Mouse (Mus musculus) telencephalon, adult 2 months (tissue): ENCODE measurements around the gene Rbm38.

ENCODE experiments used
- DNase-seq: peaks from one replicate; pipeline ENCODE4 v3.0.0-alpha.2; 2011; ENCODE audit warnings: low read depth, low spot score

The Rbm38 gene

DNA sequence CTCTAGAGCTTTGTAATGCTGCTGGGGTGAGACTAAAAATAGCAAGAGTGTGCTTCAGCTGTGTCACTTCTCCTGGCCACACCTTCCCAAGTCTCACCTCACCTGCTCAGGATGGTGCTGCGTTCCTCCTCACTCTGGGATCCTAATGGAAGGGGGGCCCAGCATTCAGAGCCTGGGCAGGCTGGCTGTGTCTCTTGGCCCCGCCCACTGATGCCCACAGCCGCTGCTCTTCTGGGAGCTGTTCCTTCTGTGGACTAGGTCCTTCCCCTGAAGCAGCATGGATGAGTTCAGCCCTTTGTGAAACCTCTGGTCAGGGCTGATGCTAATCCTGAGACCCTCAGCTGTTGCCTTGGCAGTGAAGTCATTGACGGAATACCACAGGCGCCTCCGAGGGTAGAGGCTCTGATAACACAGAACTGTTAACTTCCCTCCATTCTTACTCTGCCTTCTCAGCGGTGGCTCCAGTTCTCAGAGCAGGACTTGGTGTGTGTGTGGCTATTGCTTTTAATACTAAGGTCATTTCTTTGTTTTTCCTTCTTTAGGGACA, 5.5 kb upstream of the Rbm38 start:
- DNase-seq: no peak

DNA sequence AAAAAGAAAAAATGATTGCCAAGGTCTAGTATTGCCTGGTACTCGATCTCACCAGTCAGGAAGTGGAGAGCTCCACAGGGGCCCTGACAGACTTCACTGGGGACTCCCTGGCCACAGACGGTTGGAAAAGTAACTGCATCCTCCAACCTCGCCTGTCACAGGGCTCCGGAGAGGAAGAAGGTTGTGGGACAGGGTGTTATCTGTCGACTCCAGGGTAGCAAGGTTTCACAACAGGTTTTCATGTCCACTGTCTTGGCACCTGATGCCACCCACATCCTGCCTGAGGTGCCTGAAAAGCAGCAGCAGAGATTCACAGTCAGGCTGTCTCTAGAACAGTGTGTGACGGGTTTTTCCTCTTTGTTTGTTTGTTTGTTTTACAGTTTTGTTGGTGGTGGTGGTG, 2.4 kb upstream of the Rbm38 start:
- no peak for DNase-seq

DNA sequence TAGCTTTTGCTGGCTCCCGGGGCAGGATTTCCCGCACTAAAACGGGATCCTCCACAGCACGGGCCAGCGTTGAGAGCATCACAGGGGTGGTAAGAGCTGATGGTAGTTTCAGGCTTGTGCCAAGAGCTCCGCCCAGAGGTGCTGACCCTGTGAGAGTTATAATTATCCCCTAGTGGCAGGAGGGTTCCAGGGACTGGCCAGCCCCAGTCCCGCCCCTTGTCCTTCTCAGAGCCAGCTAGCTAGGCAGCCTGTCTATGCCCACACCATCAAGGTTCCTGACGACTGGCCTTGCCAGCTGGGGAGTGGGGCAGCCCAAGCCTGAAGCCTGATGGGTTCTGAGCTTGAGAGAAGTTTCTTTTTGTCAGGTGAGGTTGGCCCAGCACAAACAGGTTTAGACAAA, 1.7 kb upstream of the Rbm38 start:
- no peak for DNase-seq

DNA sequence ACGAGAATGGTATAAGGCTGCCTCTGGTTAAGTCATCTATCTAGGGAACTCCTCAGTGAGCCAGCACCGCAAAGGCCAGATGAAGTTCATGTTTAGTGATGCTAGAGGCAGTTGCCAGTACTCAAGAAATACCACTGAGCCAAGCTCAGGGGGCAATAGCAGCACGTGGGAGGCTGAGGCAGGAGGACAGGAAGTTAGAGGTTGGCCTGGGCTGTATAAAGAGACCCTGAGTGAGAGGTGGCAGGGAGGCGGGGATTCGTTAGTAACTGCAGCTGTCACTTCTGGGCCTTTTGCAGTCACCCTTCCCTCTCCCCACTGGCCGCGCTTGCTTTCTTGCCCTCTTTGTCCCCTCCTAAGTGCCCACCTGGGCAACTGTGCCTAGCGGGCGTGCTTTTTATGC, 976 bp upstream of the Rbm38 start:
- no peak for DNase-seq

DNA sequence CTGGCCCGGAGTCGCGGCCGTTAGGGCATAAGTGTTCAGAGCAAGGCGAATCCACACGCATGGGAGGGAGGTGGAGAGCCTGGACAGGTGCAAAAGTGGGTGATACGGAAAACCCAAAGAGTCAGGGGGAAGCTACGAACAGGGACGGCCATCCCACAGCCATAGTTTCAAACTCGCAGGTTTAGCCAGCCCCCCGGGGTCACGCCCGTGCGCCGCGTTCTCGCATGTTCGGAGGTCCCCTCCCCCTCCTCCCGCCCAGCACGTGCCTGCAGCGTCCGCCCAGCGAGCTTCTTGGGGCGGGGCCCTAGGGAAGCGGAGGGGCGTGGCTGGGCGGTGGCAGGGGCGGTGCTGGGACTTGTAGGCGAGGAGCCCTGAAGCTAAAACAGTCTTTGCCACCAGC, 508 bp upstream of the Rbm38 start:
- DNase-seq: peak; percentile 39

DNA sequence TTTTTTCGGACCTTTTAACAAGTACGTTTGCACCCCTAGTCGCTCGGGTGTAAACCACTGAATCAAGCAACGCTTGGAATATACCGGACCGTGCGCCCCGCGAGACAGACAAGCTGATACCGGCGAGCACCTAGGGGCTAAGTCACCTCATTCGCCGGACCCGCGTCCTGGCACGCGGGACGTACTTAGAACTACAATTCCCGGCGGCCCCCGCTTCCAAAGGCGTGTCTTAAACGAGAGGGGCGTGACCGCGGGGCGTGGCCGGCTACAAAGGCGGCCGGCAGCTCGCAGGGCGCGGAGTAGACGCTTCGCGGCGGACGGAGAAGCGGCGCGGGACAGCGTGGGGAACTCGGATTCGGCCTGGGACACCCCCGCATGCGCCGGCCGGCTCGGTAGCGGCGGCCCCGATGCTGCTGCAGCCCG, 1.3 kb downstream of the Rbm38 start:
- peak; percentile 70 for DNase-seq

DNA sequence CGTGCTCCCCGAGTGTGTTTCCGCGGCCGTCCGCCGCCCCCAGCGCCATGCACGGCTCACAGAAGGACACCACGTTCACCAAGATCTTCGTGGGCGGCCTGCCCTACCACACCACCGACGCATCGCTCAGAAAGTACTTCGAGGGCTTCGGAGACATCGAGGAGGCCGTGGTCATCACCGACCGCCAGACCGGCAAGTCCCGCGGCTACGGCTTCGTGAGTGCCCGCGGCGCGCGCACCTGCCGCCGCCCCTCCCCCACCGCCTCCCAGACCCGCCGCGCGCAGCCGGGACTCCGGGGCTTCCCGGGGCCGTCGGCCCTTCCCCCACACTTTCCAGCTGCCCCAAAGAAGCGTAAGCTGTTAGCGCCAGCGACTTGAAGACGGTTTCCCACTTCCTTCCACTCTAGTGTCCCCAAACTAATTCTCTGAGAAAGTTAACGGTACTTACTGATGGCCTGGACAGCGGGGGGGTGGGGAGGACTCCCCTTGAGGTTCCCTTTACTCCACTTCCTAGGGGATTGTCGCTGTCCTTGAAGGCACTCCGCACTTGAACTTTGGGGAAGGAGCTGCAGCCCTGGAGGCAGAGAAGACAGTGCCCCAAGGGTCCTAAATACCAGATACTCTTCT, 1.9 kb downstream of the Rbm38 start:
- DNase-seq: no peak

DNA sequence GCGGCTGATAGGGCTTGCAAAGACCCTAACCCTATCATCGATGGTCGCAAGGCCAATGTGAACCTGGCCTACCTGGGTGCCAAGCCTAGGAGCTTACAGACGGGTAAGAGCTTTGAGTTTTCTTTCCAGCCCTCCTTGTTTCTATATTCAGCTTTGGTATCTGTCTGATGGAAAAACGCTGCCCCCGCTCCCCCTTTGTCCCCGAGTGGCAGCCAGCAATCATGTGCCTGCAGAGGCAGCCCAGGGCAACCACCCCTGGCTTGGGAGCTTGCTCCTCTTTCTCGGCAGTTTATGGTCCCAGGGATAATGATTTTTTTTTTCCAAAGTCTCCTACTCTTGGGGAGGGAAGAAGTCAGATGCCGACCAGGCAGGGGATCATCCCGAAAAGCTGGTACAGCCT, 2.5 kb downstream of the Rbm38 start:
- no peak for DNase-seq

DNA sequence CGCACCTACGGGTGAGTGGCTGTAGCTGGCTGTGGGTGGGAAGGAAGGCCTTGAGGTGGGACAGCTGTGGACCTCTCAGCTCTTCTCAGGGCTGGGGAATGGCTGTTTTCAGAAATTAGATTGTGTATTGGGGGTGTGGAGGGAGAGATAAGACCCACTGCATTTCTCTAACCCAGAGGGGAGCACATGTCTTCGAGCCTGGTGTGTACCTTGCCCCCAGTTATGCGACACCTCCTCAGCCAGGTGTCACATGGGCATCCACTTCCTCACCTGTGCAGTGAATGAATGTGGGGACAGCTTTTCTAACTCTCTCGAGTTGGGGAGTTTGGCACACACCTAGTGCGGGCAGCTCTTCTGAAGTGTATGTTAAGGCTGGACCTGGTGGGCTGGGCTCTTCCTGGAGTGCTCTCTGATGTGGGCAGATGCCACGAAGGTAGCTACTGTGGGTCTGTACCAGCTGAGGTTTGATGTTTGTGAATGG, 3.1 kb downstream of the Rbm38 start:
- DNase-seq: no peak

DNA sequence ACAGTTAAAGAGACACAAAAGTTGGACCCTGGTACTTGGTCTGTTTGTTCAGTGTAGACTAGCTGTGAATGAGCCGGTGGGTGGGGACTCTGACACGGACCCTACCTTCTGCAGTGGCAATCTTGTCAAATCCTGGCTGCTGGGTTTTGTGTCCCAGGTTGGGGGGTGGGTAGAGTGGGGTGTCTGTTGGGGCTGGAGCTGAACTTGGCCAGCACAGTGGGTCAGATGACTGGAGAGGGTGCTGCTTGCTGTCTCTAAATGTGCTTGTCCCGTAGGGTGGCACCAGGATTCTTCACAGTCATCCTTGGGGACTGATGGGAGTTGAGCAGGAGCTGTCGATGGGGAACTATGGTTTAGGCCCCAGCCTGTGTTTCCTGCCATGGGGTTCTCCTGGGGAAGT, 3.7 kb downstream of the Rbm38 start:
- no peak for DNase-seq

DNA sequence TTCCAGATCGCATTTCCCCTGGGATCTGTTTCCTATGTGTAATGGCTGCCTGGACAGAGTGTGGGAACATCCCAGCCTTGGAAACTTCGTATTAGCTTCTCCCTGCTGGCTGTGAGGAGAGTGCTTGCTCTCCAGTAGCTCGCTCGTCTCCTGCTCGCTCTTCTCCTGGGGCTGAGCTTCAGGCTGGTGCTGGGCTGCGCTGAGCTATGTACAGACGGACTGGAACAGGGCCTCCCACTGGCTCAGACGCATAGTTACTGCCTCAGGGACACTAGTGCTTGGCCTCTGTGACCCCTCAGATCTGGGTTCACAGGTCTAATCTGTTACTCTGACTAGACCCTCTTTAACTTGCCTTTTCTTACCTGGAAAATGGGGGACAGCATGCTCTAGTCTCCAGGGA, 4.1 kb downstream of the Rbm38 start:
- no peak for DNase-seq

DNA sequence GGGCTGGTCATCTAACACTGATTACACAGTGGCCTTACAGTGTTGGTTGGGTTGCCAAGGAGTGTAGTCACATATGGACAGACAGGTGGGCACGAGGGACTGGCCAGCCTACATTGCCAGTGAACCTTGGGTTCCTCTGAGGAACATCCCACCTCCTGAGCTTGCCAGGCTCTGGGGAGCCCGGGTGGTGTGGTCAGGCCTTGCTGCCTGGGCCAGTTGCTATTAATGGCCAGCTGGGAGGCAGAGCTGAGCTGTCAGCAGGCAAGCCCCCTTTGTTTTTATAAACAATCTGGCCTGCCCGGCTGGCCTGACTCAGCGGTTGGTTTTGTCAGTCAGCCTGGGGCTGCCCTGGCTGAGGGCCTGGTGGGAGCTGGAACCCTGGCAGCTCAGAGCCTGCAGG, 4.6 kb downstream of the Rbm38 start:
- DNase-seq: no peak

DNA sequence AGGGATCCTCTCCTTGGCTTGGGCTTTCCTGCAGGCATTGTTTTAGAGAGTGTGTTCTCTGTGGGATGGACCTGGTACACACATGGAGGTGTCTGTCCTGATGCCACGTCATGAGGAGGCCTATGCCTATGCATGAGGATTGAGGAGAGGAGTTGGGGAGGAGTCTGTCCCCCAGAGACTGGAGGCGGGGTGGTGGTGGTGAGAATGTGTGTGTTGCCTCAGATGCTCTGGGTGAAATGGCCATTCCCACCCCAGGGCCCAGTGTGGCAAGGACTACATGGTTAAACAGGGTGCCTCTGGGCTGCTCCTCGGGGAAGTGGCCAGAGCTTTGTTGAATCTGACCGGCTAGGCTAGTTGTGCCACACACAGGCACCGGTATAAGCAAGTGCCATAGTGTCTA, 6.0 kb downstream of the Rbm38 start:
- no peak for DNase-seq

DNA sequence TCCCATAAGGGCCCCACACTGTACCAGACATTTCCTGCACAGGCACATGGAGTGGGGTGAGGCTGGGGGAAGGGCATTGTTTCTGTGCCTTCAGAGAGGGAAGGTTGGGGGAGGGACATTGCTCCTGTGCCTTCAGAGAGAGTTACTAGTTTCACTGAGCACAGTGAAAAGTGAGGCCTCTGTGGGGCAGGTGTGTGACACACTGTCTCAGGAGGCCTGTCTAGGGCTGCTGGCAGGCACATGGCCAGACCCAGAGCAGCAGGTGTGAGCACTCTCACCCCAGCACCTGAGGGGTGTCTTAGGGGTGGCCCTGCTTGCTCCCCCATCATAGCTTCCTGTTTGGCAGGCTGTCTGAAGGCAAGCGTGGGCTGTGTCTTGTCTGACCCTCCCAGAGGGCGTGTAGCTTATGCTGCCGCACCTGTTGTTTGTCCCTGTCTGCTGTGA, 6.4 kb downstream of the Rbm38 start:
- DNase-seq: no peak

DNA sequence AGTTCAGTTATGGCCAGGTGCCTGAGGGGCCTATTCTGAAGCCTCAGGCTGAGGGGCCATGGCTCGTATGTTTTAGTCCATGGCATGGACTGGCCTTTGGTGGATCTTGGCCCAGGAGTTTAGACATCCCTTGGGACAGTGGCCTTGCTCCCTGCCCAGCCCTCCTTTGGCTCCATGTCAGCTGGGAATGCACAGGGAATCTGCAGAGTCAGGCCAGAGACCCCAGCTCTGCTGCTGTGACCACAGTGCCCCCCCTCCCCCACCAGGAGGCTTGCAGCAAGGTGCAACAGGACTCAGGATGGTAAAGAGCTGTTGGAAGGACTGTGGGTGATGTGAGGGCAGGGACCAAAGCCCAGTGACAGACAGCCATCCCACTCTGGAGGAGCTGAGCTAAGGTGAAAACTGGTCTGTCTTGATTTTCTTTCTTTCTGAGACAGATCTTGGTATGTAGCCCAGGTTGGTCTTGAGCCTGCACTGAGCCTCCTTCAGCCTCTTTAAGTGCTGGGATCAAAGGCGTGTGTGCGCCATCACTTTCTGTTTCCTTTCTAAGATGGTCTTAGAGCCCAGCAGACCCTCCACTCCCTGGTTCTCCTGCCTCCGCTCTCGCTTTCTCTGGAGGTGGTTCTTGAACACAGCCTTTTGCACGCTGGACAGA, 7.0 kb downstream of the Rbm38 start:
- DNase-seq: no peak

DNA sequence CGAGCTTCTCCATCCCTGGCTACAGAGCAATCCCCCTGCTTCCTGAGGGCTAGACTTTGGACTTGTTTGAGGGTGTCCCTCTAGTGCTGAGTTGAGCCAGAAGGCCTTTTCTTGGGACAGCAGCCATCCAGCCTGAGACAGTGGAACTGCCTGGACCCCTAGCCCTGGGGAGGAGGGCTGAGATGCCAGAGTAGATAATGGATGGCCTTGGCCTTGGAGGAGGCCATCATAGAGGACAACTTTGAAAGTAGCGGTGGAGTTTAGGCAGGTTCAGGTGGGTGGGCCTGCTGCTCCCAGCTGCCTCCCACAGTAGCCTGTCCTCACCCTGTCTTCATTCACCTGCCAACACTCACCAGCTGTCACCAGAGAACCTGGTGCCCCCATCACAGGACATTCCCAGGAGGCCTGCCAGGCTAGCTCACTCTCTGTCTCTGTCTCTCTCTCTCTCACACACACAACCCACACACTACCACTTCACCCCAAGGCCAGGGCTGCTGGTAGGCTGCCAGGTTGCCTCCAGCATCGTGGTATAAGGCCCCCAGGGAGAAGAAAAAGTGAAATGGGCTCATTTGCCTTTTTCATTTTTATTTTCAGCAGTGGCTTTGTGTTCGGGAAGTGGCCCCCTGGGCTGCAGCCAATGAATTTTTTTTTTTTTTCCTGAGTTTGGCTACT, 7.7 kb downstream of the Rbm38 start:
- DNase-seq: no peak

DNA sequence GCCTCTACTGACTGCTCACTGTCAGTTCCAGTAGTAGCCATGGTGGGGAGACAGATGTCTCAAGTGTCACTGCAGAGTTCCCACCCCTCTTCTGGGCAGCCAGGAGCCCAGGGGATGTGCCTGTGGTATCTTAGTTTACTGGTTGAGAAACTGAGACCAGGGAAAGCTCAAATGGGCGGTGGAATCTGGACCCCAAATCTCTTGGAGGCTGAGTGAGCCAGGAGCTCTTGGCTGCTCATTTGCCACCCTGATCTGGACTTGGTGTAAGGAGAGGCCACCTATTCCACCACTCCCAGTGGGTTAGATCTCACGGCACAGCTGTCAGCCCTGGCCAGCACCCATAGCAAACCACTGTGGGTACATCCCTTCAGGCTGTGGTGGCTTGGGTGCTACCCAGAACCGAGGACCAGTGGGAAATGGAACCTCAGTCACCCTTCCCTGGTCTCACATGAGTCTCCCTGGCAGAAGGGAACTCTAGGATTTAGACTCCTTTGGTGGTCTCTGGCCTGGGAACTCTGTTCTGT, 8.3 kb downstream of the Rbm38 start:
- DNase-seq: no peak

DNA sequence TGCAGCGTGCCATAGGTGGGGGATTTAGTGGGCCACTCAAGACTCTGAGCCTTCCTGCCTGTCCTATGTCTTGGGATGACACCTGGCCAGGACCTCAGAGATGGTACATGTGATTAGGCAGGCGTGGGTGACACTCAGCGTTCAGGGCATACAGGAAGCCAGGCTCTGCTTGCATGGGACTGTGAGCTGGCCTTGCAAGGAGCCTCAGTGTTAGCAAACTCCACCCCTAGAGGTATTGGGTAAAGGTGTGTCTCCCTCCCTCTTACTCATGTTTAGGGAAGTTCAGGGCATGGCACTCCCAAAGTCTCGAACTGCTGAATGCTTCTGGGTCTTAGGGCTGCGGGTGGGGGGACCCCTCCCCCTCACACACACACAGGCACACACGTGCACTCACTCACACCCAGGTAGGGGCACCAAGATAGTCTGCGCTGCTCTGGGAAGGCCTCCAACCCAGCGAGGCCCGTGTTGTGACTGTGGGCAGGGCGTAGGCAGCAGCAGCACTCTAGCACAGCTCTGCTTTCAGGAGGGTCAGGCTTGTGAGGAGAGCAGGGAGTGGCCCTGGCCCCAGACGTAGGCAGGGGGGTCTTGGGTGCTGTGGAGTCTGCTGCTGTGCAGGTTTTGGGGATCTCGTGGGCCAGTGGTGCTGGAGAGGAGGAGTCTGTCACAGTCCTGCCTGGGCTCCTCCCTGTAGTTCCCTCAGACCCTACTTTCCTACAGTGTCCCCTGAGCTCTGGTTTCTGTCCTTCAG, 10.5 kb downstream of the Rbm38 start:
- DNase-seq: no peak

DNA sequence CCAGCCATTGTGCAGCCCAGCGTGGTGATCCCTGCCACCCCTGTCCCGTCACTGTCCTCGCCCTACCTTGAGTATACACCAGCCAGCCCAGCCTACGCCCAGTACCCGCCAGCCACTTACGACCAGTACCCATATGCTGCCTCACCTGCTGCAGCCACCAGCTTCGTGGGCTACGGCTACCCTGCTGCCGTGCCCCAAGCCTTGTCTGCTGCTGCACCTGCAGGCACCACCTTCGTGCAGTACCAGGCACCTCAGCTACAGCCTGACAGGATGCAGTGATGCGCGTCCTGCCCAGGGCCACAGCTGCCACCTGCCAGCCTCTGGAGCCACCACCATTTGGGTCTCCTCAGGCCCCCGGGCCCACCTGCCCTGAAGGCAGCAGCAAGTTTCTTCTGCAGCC, 13.2 kb downstream of the Rbm38 start:
- no peak for DNase-seq

DNA sequence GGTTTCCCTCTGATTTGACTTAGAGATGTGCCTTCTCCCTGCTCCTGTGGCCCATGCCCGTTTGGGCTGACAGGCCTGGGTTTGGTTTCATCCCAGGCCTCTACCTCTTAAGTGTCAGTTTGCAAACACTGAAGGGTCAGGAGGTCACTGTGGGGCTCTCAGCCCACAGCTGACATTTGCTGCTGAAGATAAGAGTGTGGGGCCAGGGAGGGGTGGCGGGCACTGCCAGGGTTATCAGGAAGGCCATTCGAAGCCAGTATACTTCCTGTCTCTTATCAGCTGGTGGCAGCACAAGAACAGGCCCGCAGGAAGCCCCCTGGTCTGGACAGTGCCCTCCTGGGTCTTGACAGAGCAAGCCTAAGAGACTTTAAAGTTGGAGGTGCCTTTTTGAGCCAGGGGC, 14.7 kb downstream of the Rbm38 start:
- DNase-seq: no peak

DNA sequence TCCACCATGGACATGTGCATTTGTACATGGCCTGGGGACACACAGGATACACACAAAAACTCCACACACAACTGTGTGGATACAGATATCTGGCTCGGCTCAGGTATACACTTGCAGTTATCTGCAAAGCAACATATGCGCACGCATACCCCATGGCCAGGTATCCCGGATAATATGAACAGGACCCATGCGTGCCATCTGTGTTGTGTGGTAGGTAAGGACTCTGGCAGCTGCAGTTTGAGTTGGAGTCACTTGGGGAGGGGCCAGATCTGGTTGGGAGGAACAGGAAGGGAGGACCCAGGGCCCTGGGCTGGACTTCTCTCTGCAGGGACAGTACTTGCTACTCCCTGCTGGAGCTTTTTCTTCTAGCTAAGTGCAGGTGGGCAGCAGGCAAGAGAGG, 15.4 kb downstream of the Rbm38 start:
- no peak for DNase-seq

DNA sequence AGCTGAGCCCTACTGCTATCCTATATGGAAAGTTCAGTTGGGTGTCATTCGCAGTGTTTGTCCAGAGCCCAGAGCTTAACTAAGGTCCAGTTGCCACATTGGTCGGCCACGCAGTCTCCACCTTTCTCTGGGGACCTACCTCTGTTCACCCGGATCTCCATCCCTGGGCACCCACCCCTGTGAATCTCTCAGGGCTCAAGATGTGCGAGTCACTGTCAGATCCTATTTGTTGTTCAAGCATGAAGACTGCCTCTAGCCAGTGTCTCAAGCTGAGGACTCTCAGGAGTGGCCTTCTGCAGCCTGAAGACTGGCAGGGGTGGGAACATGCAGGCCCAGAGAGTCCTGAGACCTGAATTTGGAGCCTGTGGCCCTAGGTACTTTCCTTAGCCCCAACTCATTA, 15.8 kb downstream of the Rbm38 start:
- no peak for DNase-seq
